Mouse (Mus musculus) kidney, adult 2 months (tissue): Measurements from ENCODE around the gene Inpp4a.

Source experiments
- CTCF ChIP-seq: fragments of 200-500 bp; conservative IDR thresholded peaks from 2 replicates; pipeline ENCODE4 v1.5.1; 2011; ENCODE audit warnings: low read depth, mild to moderate bottlenecking, control low read depth, low read length, moderate library complexity, mixed read lengths; ENCODE audit not compliant: insufficient read depth, insufficient read length
- POLR2A ChIP-seq: fragments of 200-500 bp; IDR thresholded peaks from one replicate; pipeline ENCODE4 v1.6.1; 2011; ENCODE audit warnings: low read depth, low read length, control low read depth

DNA sequence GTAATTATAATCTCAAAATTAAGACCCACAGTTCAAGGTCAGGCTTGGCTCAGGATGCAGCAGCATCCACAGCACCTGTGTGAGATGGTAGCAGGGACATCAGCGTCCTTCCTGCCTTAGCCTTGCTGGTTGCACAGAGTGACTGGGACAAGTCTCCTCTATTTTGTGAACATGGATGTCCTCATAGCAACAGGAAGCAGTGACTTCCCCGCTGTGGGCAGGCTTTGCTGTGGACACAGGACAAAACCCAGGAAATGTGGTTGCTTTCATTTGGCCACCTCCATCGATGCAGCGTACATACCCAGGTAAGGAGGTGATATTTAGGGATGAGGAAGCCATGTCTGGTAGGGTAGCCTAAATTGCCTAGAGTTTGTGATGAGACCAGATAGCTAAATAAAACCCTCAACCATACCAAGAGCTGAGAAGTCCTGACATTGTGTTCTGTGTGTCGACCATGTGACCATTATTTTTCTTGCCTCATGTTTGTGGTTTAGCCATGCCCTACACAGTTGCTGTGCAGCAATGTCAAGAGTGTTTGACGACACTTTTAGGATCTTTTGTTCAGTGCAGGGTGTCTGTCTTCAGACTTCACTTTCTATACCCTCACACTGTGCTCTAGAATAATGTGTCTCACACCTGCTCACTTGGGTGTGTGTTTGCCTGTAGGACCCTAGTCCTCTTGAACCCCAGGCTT is 44.7 kb downstream of the Inpp4a start:
- TF ChIP-seq POLR2A = no peak
- TF ChIP-seq CTCF = no peak
